Mouse (Mus musculus): ENCODE measurements around the gene Arhgap31.
"Not testable (repeated sequence)": the region's sequence is repeated elsewhere in the genome, so short reads cannot be mapped to it uniquely, and the experiment has no call there.

Arhgap31 gene

GRCm38 (mm10) chr16:38688531-38689264 lies 24.4 kb downstream of the Arhgap31 start:
- DNase-seq (ENCODE audit: low read depth, low spot score): no peak

DNA sequence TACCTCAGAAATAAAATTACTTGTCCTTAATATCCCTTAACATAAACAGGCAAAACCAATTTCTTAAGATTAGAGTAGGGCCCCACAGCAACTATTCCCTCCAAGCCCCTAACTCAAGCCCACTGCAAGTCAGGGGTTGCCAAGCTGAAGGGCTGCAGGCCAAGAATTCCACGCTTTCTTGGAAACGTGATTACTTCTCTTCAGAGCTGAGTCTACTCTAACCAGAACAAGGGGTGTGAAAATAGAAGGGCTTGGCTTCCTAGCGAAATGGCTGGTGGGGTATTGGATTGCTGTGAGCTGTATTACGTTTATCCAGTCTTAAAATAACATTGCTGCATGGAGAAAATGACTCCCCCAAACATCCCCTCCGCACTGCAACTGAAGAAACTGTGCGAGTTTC lies 25.4 kb downstream of the Arhgap31 start:
- no peak for DNase-seq (ENCODE audit: low read depth, low spot score)

DNA sequence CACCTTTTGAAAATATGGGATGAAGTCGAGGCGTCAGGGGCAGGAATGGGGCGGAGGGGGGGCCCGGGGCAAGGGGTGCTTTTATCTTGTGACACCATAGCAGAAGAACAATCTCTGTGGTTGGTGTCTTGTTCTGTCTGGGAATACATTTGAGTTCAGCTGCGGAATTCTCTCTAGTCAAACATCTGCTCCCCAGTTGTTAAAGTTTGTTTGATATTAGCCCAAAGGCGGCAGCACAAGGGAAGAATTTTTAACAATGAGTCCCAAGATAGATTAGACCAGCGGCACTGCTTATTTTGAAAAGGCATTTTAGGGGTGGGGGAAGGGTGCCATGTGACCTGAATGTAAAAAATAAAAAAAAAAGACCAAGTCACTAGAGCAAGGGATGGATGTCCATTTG lies 30.0 kb downstream of the Arhgap31 start:
- DNase-seq (ENCODE audit: low read depth, low spot score): no peak

- DNase-seq (ENCODE audit: low read depth, low spot score): no peak
Measured at GRCm38 (mm10) chr16:38681313-38681712, 31.8 kb downstream of the Arhgap31 start.

- no peak for DNase-seq (ENCODE audit: low read depth, low spot score)
Measured at GRCm38 (mm10) chr16:38679431-38680021, 33.5 kb downstream of the Arhgap31 start.

DNA sequence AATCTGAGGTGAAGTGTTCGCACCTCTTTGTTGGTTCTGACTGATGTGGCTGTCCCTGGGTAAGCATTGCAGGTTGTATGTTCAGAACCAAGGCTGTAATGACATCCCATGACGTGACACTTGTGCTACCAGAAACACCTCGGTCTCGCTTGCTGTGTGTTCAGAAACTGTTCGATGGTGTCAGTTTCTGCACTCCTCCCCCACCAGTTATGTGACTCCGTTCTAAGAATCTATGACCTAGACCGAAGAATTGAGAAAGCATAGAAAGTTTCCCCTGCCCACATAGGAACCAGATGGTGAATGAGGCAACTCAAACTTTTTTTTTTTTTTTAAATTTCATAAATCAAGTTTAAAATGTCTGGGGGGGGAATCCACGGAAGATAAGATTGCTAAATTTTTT lies 34.2 kb downstream of the Arhgap31 start:
- DNase-seq (ENCODE audit: low read depth, low spot score): no peak

GRCm38 (mm10) chr16:38677941-38678340 lies 35.1 kb downstream of the Arhgap31 start:
- not testable (repeated sequence) for DNase-seq (ENCODE audit: low read depth, low spot score)

DNA sequence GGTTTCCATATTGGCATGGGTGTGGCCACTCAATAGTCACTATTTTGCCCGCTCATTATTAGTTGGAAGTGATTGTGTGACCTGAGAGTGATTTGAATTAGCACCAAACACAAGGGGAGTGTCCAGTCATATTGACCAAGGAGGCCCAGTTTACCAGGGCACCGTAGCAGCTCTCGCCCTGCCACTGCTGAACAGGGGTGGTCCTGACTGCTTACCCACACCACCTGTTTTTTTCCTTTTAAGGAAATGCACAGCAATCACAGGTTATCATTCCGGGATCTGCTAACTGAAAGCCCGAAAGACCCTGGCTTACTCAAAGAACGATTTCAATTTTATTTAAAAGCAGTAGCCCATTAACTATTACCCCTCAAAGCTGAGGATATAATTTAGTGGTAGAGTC lies 35.9 kb downstream of the Arhgap31 start:
- DNase-seq (ENCODE audit: low read depth, low spot score): no peak

DNA sequence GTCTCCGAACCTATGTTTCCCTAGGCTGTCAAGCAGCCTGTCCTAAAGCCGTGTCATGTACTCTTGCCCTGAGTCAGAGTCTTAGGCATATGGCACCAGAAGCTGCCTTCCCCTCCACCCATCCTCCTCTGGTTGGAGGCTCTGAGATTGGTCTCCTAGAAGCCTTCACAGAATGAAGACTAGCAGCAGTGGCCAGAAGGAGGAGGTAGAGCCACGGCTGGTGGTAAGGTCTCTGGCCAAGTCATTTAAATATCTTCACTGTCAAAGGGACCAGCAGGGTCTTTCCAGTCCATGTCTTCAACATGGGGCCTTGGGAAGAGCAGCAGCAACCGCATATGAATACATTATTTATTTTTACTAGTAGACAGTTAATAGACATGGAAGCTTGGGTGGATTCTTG lies 36.4 kb downstream of the Arhgap31 start:
- DNase-seq (ENCODE audit: low read depth, low spot score): no peak

GRCm38 (mm10) chr16:38675600-38676335 lies 37.3 kb downstream of the Arhgap31 start:
- DNase-seq (ENCODE audit: low read depth, low spot score): no peak

DNA sequence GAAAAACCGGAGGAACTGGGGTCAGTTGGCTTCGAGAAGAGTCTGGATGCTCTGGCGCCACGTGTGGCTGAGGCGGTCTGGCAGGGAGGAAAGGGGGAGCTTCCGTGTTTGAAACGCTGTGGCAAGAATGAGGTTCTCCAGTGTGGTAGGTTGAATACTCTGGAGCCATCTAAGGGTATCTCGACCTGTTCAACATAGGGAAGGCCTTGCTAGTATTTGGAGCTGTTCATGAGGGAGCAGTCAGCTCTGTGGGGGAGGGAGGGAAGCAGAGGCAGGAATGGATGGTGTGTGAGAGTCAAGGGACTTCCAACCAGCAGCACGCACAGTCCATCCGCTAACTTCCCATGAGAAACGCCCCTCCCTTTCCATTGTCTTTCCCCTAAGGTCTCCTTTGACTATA lies 38.2 kb downstream of the Arhgap31 start:
- no peak for DNase-seq (ENCODE audit: low read depth, low spot score)

DNA sequence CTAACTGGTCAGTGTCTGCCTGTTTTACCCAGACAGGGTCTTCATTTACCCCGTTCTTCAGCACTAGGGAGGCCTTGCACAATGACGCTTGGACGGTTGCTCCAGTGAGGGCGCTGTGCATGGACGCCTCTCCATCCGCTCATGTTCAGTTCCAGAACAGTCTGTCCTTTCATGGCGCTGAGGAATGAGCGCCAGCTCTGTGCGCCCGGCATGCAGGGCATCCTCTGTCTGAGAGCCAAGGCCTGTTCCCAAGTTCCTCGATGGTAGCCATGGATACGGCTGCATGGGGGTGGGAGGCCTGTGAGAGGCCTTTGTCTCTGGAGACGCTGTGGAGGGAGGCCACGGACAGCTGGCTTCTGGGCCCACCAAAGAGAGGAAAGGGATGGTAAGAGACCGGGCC lies 39.6 kb downstream of the Arhgap31 start:
- DNase-seq (ENCODE audit: low read depth, low spot score): no peak

- no peak for DNase-seq (ENCODE audit: low read depth, low spot score)
Measured at GRCm38 (mm10) chr16:38672947-38673346, 40.1 kb downstream of the Arhgap31 start.

DNA sequence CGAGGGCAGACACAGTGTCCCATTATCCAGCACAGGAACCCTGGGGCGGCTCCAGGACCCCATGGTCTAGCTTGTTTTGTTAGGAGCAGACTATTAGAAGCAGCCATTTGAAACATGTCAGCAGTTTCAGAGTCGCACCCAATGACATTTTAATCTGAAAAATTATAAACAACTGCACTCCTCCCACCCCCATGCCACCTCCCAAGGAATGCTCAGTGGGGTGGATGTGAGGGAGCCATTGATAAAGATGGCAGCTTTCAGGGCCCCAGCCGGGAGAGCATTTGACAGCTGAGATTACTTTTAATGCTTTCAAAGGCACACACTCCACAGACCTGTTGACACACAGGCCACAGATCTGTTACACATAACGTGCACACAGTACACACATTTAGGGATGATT lies 40.7 kb downstream of the Arhgap31 start:
- DNase-seq (ENCODE audit: low read depth, low spot score): no peak

- DNase-seq (ENCODE audit: low read depth, low spot score): no peak
Measured at GRCm38 (mm10) chr16:38670621-38671390, 42.3 kb downstream of the Arhgap31 start.

DNA sequence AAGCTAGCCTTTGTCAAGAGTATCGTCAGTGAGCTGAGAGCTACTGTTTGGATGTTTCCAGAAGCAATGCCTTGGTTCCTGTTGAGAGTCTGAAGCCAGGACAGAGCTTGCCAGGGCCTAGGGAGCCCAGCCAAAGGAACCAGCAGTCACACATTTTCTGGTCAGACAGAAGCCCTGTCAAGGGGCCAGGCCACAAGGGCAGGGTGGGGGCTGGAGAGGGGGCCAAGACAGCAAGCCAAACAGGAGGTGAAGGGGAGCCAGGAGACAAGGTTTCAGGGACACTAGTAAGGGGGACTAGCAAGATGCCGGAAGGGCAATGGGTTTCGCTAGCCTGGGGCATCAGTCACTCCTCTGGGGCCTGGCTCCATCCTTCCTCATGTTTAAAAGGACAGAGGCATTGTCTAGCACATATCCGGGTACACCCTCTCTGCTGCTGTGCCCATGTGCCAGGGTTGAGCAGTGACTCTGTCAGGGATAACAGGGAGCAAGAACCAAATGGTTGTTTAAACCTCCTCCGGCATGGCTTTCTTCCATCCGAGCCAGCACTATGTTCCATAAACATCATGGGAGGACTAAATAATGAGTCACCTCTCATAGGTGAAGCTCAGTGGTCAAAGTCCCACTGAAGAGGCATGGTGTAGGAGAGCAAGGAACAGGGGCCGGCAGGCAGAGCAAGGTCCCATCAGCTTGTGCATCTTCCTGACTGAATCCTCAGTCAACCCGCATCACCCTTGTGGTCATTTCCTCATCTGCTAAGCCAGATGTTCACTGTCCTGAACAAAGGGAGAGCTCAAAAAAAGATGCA lies 44.0 kb downstream of the Arhgap31 start:
- no peak for DNase-seq (ENCODE audit: low read depth, low spot score)

- DNase-seq (ENCODE audit: low read depth, low spot score): no peak
Measured at GRCm38 (mm10) chr16:38666523-38666922, 46.6 kb downstream of the Arhgap31 start.

DNA sequence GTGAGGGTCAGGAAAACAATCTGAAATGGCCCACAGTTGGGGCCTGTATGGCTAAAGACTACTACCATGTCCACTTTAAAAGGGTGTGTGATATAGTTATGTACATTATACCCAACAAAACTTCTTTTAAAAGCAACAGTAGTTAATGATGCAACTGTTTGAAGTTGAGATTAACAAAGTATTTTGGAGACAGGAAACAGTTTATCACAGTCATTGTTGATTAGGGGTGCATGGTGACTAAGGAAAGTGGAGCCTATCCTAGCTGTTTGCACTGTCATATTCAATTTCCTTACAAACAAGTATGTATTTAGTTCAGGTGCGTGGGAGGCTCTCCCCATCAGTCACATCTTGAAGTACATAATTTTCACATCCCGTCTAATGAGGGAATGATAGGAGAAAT lies 47.1 kb downstream of the Arhgap31 start:
- no peak for DNase-seq (ENCODE audit: low read depth, low spot score)

GRCm38 (mm10) chr16:38662575-38662974 lies 50.5 kb downstream of the Arhgap31 start:
- no peak for DNase-seq (ENCODE audit: low read depth, low spot score)

DNA sequence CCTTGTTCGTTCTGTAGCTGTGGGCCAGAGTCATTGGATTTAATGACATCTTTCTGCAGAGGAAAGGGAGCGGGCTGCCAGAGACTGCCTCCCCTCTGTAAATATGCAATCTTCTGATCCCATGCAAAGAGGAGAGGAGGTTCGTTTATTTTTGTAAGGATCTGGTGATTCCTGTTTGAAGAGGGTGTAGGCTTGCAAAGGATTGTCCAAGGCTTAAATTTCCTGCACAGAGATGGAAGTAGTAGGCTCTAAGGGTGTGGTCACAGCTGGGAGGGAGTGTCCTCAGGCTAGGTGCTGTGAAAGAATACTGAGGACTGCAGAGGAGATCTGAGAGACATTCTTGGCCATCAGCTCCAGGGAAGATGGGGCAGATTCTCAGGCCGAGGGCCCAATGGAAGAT lies 58.8 kb downstream of the Arhgap31 start:
- no peak for DNase-seq (ENCODE audit: low read depth, low spot score)

- DNase-seq (ENCODE audit: low read depth, low spot score): no peak
Measured at GRCm38 (mm10) chr16:38653390-38653871, 59.6 kb downstream of the Arhgap31 start.
